Mouse (Mus musculus): ENCODE results near the gene Otog. TPM values are rescaled to one million over a fixed set of nuclear protein-coding genes. Genes with fewer than 3 reads are reported as not detected.

Gene Otog
- polyA plus RNA-seq (2015; fragmentation: Nextera tagmentation; extraction: Ambion mirVana) = 0.49 TPM in 2 replicates

GRCm38 (mm10) chr7:46240696-46241095 is at the start of gene Otog:
Gene Otog, plus strand, starts transcription at chr7:46240987.
- Histone ChIP-seq H3K9ac (no peak within 1 kb of the TSS), H3K36me3 (no peaks in the 10 kb centered on the region), H3K4me1 (no peaks in the 10 kb centered on the region), H3K27me3 (no peaks in the 10 kb centered on the region), H3K4me3 (replicated peaks) (no peak within 1 kb of the TSS), H3K27ac (replicated peaks) (no peak within 1 kb of the TSS), H3K4me2 (replicated peaks) (no peak within 1 kb of the TSS), H3K9me3 (replicated peaks) (no peaks in the 10 kb centered on the region)
- no peak for ATAC-seq (ENCODE audit: insufficient number of reproducible peaks, low FRiP score, low TSS enrichment, low read depth)
- WGBS = 47% methylated on average over 2 of the region's 2 CpGs

- WGBS = 84% methylated on average over 5 of the region's 5 CpGs
Observed at GRCm38 (mm10) chr7:46195356-46195755, 45.4 kb upstream of the Otog start.

GRCm38 (mm10) chr7:46200021-46200420 is 40.8 kb upstream of the Otog start:
- H3K4me1 ChIP-seq = no peaks in the 10 kb centered on the region
- H3K4me3 ChIP-seq (replicated peaks) = no peak overlapping the region
- no peaks in the 10 kb centered on the region for H3K36me3 ChIP-seq
- 65% methylated on average over 6 of the region's 6 CpGs for WGBS
- no peak overlapping the region for H3K4me2 ChIP-seq (replicated peaks)
- no peak for ATAC-seq (ENCODE audit: insufficient number of reproducible peaks, low FRiP score, low TSS enrichment, low read depth)
- H3K27ac ChIP-seq (replicated peaks) = no peak overlapping the region
- H3K9me3 ChIP-seq (replicated peaks) = no peaks in the 10 kb centered on the region
- H3K27me3 ChIP-seq = no peaks in the 10 kb centered on the region
- H3K9ac ChIP-seq = no peak overlapping the region

More at GRCm38 (mm10) chr7:46195356-46195755, 45.4 kb upstream of the Otog start:
- no peaks in the 10 kb centered on the region for H3K4me1 ChIP-seq
- H3K9me3 ChIP-seq (replicated peaks) = no peaks in the 10 kb centered on the region
- no peak for ATAC-seq (ENCODE audit: insufficient number of reproducible peaks, low FRiP score, low TSS enrichment, low read depth)
- H3K9ac ChIP-seq = no peak overlapping the region
- no peaks in the 10 kb centered on the region for H3K36me3 ChIP-seq
- no peak overlapping the region for H3K27ac ChIP-seq (replicated peaks)
- H3K4me3 ChIP-seq (replicated peaks) = no peak overlapping the region
- H3K4me2 ChIP-seq (replicated peaks) = no peak overlapping the region
- H3K27me3 ChIP-seq = no peaks in the 10 kb centered on the region

- H3K9ac ChIP-seq = no peak overlapping the region
- H3K4me1 ChIP-seq = no peaks in the 10 kb centered on the region
- 15% methylated on average over 14 of the region's 14 CpGs for WGBS
- H3K27ac ChIP-seq (replicated peaks) = no peak overlapping the region
- no peak for ATAC-seq (ENCODE audit: insufficient number of reproducible peaks, low FRiP score, low TSS enrichment, low read depth)
- H3K4me2 ChIP-seq (replicated peaks) = 0 out of 2 replicates have a peak overlapping the region, but pooled peaks have one; percentile 22
- H3K9me3 ChIP-seq (replicated peaks) = no peaks in the 10 kb centered on the region
- H3K27me3 ChIP-seq = no peaks in the 10 kb centered on the region
- H3K4me3 ChIP-seq (replicated peaks) = no peak overlapping the region
- H3K36me3 ChIP-seq = no peaks in the 10 kb centered on the region
Observed at GRCm38 (mm10) chr7:46201649-46202048, 39.1 kb upstream of the Otog start.

GRCm38 (mm10) chr7:46204046-46204471 is 36.7 kb upstream of the Otog start:
- Histone ChIP-seq H3K4me1 (no peaks in the 10 kb centered on the region), H3K36me3 (no peaks in the 10 kb centered on the region), H3K27me3 (no peaks in the 10 kb centered on the region), H3K4me3 (replicated peaks) (no peak overlapping the region), H3K9me3 (replicated peaks) (no peaks in the 10 kb centered on the region), H3K27ac (replicated peaks) (no peak overlapping the region), H3K4me2 (replicated peaks) (no peak overlapping the region), H3K9ac (no peak overlapping the region)
- no peak for ATAC-seq (ENCODE audit: insufficient number of reproducible peaks, low FRiP score, low TSS enrichment, low read depth)
- 32% methylated on average over 11 of the region's 11 CpGs for WGBS

GRCm38 (mm10) chr7:46204775-46205174 is 36.0 kb upstream of the Otog start:
- H3K36me3 ChIP-seq = no peaks in the 10 kb centered on the region
- H3K4me1 ChIP-seq = no peaks in the 10 kb centered on the region
- ATAC-seq (ENCODE audit: insufficient number of reproducible peaks, low FRiP score, low TSS enrichment, low read depth) = no peak
- no peaks in the 10 kb centered on the region for H3K27me3 ChIP-seq
- H3K4me2 ChIP-seq (replicated peaks) = no peak overlapping the region
- no peak overlapping the region for H3K9ac ChIP-seq
- 76% methylated on average over 6 of the region's 6 CpGs for WGBS
- no peak overlapping the region for H3K27ac ChIP-seq (replicated peaks)
- no peak overlapping the region for H3K4me3 ChIP-seq (replicated peaks)
- H3K9me3 ChIP-seq (replicated peaks) = no peaks in the 10 kb centered on the region

GRCm38 (mm10) chr7:46208131-46208530 is 32.7 kb upstream of the Otog start:
- Histone ChIP-seq H3K9me3 (replicated peaks) (no peaks in the 10 kb centered on the region), H3K4me1 (no peaks in the 10 kb centered on the region), H3K9ac (no peak overlapping the region), H3K4me3 (replicated peaks) (no peak overlapping the region), H3K27me3 (no peaks in the 10 kb centered on the region), H3K27ac (replicated peaks) (no peak overlapping the region), H3K4me2 (replicated peaks) (no peak overlapping the region), H3K36me3 (no peaks in the 10 kb centered on the region)
- no peak for ATAC-seq (ENCODE audit: insufficient number of reproducible peaks, low FRiP score, low TSS enrichment, low read depth)
- WGBS = 85% methylated on average over 8 of the region's 8 CpGs

GRCm38 (mm10) chr7:46210276-46210675 is 30.5 kb upstream of the Otog start:
- Histone ChIP-seq H3K27me3 (no peaks in the 10 kb centered on the region), H3K36me3 (no peaks in the 10 kb centered on the region), H3K4me1 (no peaks in the 10 kb centered on the region), H3K4me3 (replicated peaks) (no peak overlapping the region), H3K9me3 (replicated peaks) (no peaks in the 10 kb centered on the region), H3K4me2 (replicated peaks) (no peak overlapping the region), H3K27ac (replicated peaks) (no peak overlapping the region), H3K9ac (no peak overlapping the region)
- WGBS = 54% methylated on average over 6 of the region's 6 CpGs
- no peak for ATAC-seq (ENCODE audit: insufficient number of reproducible peaks, low FRiP score, low TSS enrichment, low read depth)

- H3K27ac ChIP-seq (replicated peaks) = no peak overlapping the region
- ATAC-seq (ENCODE audit: insufficient number of reproducible peaks, low FRiP score, low TSS enrichment, low read depth) = no peak
- H3K9me3 ChIP-seq (replicated peaks) = no peaks in the 10 kb centered on the region
- 39% methylated on average over 2 of the region's 2 CpGs for WGBS
- H3K9ac ChIP-seq = no peak overlapping the region
- H3K36me3 ChIP-seq = no peaks in the 10 kb centered on the region
- no peak overlapping the region for H3K4me3 ChIP-seq (replicated peaks)
- no peaks in the 10 kb centered on the region; the same call in 1 of the 2 replicates for H3K27me3 ChIP-seq
- no peak overlapping the region for H3K4me2 ChIP-seq (replicated peaks)
- H3K4me1 ChIP-seq = no peaks in the 10 kb centered on the region
Observed at GRCm38 (mm10) chr7:46216481-46216880, 24.3 kb upstream of the Otog start.

- 9% methylated on average over 11 of the region's 11 CpGs for WGBS
- no peaks in the 10 kb centered on the region for H3K36me3 ChIP-seq
- peak; percentile 49; the same call in 1 of the 2 replicates for ATAC-seq (ENCODE audit: insufficient number of reproducible peaks, low FRiP score, low TSS enrichment, low read depth)
Observed at GRCm38 (mm10) chr7:46218415-46218814, 22.4 kb upstream of the Otog start.

GRCm38 (mm10) chr7:46220591-46221129 is 20.1 kb upstream of the Otog start:
- no peaks in the 10 kb centered on the region for H3K36me3 ChIP-seq
- no peak overlapping the region for H3K9ac ChIP-seq
- no peaks in the 10 kb centered on the region for H3K9me3 ChIP-seq (replicated peaks)
- no peak for ATAC-seq (ENCODE audit: insufficient number of reproducible peaks, low FRiP score, low TSS enrichment, low read depth)
- WGBS = 65% methylated on average over 8 of the region's 8 CpGs
- no peak overlapping the region for H3K27ac ChIP-seq (replicated peaks)
- H3K27me3 ChIP-seq = no peaks in the 10 kb centered on the region; the same call in 1 of the 2 replicates
- H3K4me1 ChIP-seq = no peaks in the 10 kb centered on the region
- H3K4me2 ChIP-seq (replicated peaks) = no peak overlapping the region
- H3K4me3 ChIP-seq (replicated peaks) = no peak overlapping the region

More at GRCm38 (mm10) chr7:46218415-46218814, 22.4 kb upstream of the Otog start:
- Histone ChIP-seq H3K4me1 (no peaks in the 10 kb centered on the region), H3K9me3 (replicated peaks) (no peaks in the 10 kb centered on the region), H3K27ac (replicated peaks) (no peak overlapping the region), H3K27me3 (no peaks in the 10 kb centered on the region; the same call in 1 of the 2 replicates), H3K4me3 (replicated peaks) (no peak overlapping the region), H3K4me2 (replicated peaks) (no peak overlapping the region), H3K9ac (no peak overlapping the region)

GRCm38 (mm10) chr7:46226253-46226652 is 14.5 kb upstream of the Otog start:
- no peak for ATAC-seq (ENCODE audit: insufficient number of reproducible peaks, low FRiP score, low TSS enrichment, low read depth)
- WGBS = 25% methylated on average over 7 of the region's 7 CpGs
- Histone ChIP-seq H3K4me3 (replicated peaks) (no peak overlapping the region), H3K27me3 (no peaks in the 10 kb centered on the region), H3K27ac (replicated peaks) (no peak overlapping the region), H3K9me3 (replicated peaks) (no peaks in the 10 kb centered on the region), H3K4me1 (no peaks in the 10 kb centered on the region), H3K9ac (no peak overlapping the region), H3K36me3 (no peaks in the 10 kb centered on the region), H3K4me2 (replicated peaks) (no peak overlapping the region)
